Mouse (Mus musculus) large intestine, adult 2 months (tissue): ENCODE data around the gene Krtap16-1. TPM values are rescaled to one million over a fixed set of nuclear protein-coding genes. Genes with fewer than 3 reads are reported as not detected.
A peak's percentile ranks its signal among the peaks of the same experiment; 100 is the strongest.

ENCODE experiments used
- DNase-seq: peaks from one replicate; pipeline ENCODE4 v3.0.0-alpha.2; 2012; ENCODE audit warnings: low read depth, low spot score
- WGBS: fragments of 180-500 bp; shearing (Covaris S2); methylation state at CpG from one replicate; pipeline ENCODE4 v1.1.7; 2018; 5-methylcytosine and 5-hydroxymethylcytosine counted together
- polyA plus RNA-seq: library from polyadenylated mRNA; depleted of rRNA; stranded (reverse); fragments of >200 nt; gene quantifications from 2 replicates; pipeline ENCODE4 v1.2.3, GENCODE M21; 2012; rRNA removed

The Krtap16-1 gene
- not detected in 2 replicates for polyA plus RNA-seq

DNA sequence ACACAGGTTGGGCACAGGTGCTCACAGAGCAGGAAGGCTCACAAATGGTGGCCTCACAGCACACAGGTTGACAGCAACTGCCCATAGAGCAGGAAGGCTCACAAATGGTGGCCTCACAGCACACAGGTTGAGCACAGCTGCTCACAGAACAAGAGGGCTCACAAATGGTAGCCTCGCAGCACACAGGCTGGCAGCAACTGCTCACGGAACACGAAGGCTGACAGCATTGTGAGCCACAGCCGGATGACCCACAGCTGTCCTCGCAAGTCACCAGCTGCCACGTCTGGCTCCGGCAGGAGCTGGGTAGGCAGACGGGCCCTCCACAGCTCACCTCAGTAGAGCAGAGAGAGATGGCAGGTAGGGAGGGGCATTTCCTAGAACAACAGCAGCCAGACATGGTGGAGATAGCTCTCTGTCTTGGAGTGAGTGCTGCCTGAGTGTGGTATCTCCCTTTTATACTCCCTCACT, at the start of gene Krtap16-1:
Gene Krtap16-1, minus strand, starts transcription at position 418 of the 468 bp plus-strand sequence.
- 62% methylated on average over 8 of the region's 8 CpGs for WGBS
- DNase-seq = no peak

DNA sequence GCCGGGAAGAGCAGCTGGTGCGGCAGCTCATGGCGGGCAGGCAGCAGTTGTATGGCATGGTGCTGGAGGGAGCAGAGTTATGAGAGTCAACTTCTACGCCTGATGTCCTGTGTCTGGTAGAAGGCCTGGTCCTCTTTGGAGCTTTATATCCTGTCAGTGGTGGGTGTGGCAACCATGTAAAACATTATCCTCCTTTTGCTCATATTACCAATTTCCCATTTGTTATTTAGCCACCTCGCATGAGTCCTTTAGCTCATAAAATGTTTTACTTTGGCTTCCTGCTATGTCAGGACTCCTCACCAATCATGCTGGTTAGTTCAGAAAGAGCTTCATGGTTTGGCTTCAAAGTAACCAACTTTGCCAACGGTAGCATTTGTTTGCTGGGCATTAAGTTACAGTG, 43.4 kb upstream of the Krtap16-1 start, which contains the start of gene Krt33b:
Gene Krt33b, minus strand, starts transcription at position 101 of the 400 bp plus-strand sequence.
- no peak for DNase-seq

GRCm38 (mm10) chr11:100021438-100021837, 35.0 kb upstream of the Krtap16-1 start:
- WGBS = 63% methylated on average over 5 of the region's 5 CpGs
- no peak for DNase-seq

More for the DNA sequence above, 43.4 kb upstream of the Krtap16-1 start, which contains the start of gene Krt33b:
- WGBS = 81% methylated on average over 6 of the region's 6 CpGs

- WGBS = 91% methylated on average over 1 of the region's 1 CpGs
- DNase-seq = no peak
Measured at GRCm38 (mm10) chr11:100019466-100019865, 33.1 kb upstream of the Krtap16-1 start.

DNA sequence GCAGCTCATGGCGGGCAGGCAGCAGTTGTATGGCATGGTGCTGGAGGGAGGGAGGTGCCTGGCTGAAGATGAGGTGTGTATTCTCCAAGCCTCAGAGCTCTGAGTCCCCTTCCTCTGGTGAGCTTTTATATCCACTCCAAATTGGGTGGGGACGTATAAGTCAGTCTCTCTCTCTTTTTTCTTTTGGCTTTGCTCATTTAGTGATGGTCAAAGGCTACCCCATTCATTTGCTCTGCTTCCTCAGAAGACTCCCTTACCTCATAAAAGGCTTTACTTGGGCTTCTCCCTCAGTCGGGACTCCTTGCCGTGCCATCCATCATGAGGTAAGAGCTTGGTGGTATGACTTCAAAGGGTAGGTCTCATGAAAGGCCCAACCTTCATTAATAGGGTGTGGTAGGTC, 29.7 kb upstream of the Krtap16-1 start, which contains the start of gene Krt33a:
Gene Krt33a, minus strand, starts transcription at position 101 of the 400 bp plus-strand sequence.
- DNase-seq = no peak
- 67% methylated on average over 4 of the region's 4 CpGs for WGBS

DNA sequence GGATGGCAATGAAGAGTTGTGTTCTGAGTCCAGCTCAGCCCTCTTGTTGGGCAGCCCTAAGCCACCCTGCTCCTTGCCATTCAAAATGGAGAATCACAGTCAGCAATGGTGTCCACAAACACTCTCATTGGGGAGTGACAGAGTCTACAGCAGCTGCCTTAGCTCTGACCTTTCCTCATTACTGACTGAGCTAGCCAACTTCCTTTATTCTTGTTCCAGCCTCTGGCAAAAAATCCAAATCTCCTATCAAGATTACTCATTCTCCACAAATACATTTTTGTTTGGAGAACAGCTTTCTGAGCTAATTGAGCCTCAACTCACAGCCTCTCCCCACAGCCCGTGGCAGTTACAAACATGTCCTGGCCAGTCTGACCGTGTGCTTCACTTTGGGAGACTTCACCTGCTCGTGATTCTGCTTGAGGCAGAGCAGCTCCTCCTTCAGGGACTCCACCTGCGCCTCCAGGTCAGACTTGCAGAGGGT, 27.3 kb upstream of the Krtap16-1 start:
- 25% methylated on average over 4 of the region's 4 CpGs for WGBS
- DNase-seq = no peak

DNA sequence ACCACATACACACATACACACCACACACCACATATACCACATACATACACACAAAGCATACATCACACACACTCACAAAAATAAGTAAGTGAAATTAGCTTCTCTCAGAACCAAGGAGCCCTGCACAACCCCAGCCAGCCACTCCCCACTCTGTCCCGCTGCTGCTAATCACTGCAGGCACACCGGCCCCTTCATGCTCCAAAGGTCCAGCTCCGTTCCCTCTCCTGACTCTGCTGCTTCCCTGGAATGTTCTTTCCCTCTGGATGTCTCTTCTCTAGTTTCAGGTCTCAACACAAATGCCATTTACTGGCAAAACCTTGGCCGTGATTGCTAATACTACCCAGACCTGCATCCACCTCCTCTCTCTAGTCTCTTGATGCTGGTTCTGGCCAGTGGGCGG, 24.3 kb upstream of the Krtap16-1 start:
- DNase-seq = no peak
- WGBS = 81% methylated on average over 5 of the region's 5 CpGs

DNA sequence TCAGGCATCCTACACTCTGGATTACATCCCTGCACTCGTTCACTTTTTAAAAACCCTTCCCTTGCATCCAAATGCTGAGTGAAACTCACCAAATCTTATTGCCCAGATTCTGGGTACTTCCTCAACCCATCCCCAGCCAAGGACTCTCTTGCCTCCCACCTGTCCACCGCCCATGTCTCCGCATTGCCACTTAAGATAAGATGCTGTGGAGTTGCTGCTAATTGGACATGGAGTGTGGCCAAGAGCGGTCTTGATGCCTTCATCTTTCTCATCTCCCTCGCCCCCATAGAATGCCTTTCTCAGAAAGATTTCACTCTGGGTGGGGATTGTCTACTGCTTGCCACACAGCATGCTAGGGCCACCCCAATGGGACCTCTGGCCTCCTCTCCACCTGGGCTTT, 21.9 kb upstream of the Krtap16-1 start:
- no peak for DNase-seq
- 86% methylated on average over 5 of the region's 5 CpGs for WGBS

DNA sequence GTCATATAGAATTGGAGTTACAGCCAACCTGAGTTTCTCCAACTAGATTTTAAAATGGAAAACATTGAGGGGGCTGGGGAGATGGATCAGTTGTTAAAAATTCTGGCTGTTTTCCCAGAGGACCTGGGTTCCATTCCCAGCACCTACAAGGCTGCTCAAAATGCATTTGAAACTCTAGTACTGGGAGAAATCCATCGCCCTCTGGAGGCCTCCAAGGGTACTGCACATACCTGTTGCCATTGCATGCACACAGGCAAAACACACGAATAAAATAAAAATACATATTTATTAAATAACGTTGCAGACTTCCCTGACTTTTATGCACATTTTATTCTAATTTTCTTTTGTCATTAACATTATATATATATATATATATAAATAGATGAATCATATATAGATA, 20.2 kb upstream of the Krtap16-1 start:
- no peak for DNase-seq
- WGBS = 54% methylated on average over 3 of the region's 3 CpGs

DNA sequence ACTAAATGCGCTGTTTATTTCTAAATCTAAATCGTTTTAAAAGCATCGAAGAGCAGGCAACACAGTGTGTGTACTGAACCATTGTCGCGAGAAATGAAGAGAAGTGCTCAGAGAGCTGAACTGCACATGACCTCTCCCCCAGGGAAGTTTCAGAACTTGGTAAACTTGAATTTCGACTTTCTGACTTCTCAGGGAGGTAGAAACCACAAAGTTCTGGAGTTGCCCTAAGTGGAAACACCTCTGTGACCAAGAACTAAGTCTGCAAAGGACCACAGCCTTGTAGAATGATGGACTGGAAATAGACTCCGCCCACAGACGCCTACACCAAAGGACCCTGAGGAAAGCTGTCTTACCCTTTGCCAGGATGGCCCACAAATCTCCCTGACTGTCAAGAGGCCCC, 19.5 kb upstream of the Krtap16-1 start:
- WGBS = 65% methylated on average over 8 of the region's 8 CpGs
- DNase-seq = no peak

GRCm38 (mm10) chr11:100004846-100005245, 18.4 kb upstream of the Krtap16-1 start:
- WGBS = 17% methylated on average over 6 of the region's 6 CpGs
- DNase-seq = peak; percentile 33

DNA sequence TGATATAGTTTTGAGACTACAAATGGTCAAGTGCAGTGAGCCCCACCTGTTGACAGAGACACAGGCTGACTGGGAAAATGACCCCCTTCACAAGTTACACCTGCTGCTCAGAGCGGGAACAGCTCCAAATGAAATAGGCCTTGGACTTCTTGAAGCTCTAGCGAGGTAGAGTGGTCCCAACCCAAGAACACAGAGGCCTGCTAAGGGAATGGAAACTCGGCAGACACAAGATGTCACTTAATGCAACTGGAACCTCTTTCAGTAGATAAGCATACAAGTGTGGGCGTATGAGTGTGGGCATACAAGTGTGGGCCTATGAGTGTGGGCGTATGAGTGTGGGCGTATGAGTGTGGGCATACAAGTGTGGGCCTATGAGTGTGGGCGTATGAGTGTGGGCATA, 12.7 kb upstream of the Krtap16-1 start:
- 93% methylated on average over 7 of the region's 7 CpGs for WGBS
- no peak for DNase-seq

DNA sequence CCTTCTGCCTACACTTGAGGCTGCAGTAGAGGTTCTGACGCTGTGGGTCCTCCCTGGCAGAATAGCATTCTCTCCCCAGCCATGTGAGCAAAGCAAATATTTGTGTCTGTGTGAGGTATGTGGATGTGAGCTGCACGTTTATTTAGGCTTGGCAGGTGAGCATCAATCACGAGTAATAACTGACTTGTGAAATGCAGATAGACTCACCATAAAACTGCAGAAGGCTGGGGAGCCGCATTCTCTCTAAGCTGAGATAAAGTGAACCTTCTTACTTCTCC, 7.9 kb upstream of the Krtap16-1 start:
- DNase-seq = peak; percentile 8

GRCm38 (mm10) chr11:99993620-99994383, 7.4 kb upstream of the Krtap16-1 start, which contains the start of gene Krtap17-1:
TSS of gene Krtap17-1 (minus strand) at chr11:99993994.
- 9% methylated on average over 25 of the region's 26 CpGs for WGBS

More for the DNA sequence above, 7.9 kb upstream of the Krtap16-1 start:
- WGBS = 10% methylated on average over 4 of the region's 4 CpGs

GRCm38 (mm10) chr11:99990571-99990970, 4.2 kb upstream of the Krtap16-1 start:
- no peak for DNase-seq
- WGBS = 60% methylated on average over 3 of the region's 3 CpGs

More at GRCm38 (mm10) chr11:99993620-99994383, 7.4 kb upstream of the Krtap16-1 start, which contains the start of gene Krtap17-1:
- DNase-seq = no peak

DNA sequence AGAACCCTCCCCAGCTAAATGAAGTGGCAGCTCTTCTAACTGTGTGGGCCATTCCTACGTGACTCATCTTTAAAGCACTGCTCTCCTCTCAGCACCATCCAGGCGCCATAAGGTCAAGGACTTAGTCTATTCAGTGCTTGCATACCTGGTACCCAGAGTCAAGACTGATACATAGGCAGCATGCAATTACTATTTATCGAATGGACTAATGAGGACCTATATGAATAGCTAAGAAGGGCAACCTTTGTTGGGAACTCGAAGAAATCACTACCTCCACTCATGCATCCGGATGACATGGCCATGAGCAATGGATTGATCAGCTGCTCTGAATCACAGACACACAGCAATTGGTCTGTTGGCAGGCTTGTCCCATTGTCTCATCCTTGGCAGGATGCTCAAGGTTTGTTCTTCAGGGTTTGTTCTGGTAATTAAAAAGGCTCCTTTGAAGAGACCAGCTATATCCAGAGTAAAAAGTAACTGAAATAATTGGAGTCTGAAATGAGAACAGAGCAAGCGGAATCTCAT, 3.5 kb upstream of the Krtap16-1 start:
- no peak for DNase-seq
- 82% methylated on average over 6 of the region's 6 CpGs for WGBS

GRCm38 (mm10) chr11:99988530-99988929, 2.1 kb upstream of the Krtap16-1 start:
- DNase-seq = no peak
- 95% methylated on average over 3 of the region's 3 CpGs for WGBS

GRCm38 (mm10) chr11:99985291-99986092, 905 bp downstream of the Krtap16-1 start:
- no peak for DNase-seq
- WGBS = 72% methylated on average over 20 of the region's 20 CpGs

GRCm38 (mm10) chr11:99983442-99983841, 3.0 kb downstream of the Krtap16-1 start:
- no peak for DNase-seq
- WGBS = 55% methylated on average over 1 of the region's 1 CpGs

GRCm38 (mm10) chr11:99982731-99983130, 3.7 kb downstream of the Krtap16-1 start:
- no peak for DNase-seq
- WGBS = 83% methylated on average over 9 of the region's 9 CpGs
